Mouse (Mus musculus): Measurements from ENCODE around the gene Gm9844. TPM values are rescaled to one million over a fixed set of nuclear protein-coding genes. Genes with fewer than 3 reads are reported as not detected.
A peak's percentile ranks its signal among the peaks of the same experiment; 100 is the strongest.

Gene Gm9844
- total and polyA plus RNA-seq, 3 experiments, result 0.54 to 0.95 TPM; not detected in 1

GRCm38 (mm10) chr7:24901114-24901513 lies 39.1 kb downstream of the Gm9844 start:
- H3K9me3 ChIP-seq (replicated peaks; ENCODE audit: insufficient read depth, low read length), result no peaks in the 10 kb centered on the region
- H3K27me3 ChIP-seq (ENCODE audit: control insufficient read depth in 1 of 2, insufficient read depth in 2 of 2, low read length in 2 of 2), result no peaks in the 10 kb centered on the region
- H3K4me3 ChIP-seq (ENCODE audit: control insufficient read depth in 1 of 2, insufficient read depth in 1 of 2, low read depth in 2 of 2, low read length in 2 of 2), result no peak overlapping the region
- H3K27ac ChIP-seq (ENCODE audit: control insufficient read depth, low read depth, low read length), result peak overlapping the region; percentile 78
- peaks cover 0 to 30% of the 10 kb centered on the region in 2 experiments; a peak in 2 of 4 replicates for H3K4me1 ChIP-seq (ENCODE audit: control insufficient read depth in 1 of 2, insufficient read depth in 2 of 2, low read length in 2 of 2)
- peaks cover 0 to 19% of the 10 kb centered on the region in 2 experiments; a peak in 3 of 4 replicates for H3K36me3 ChIP-seq (ENCODE audit: control insufficient read depth in 1 of 2, insufficient read depth in 2 of 2, low read length in 2 of 2)
- peaks cover 26% of the 10 kb centered on the region for H3K79me2 ChIP-seq (ENCODE audit: control insufficient read depth, insufficient read depth, low read length, poor library complexity)
- peak; percentile 59 for DNase-seq (ENCODE audit: low read depth, low spot score)
- peak overlapping the region; percentile 13 for H3K9ac ChIP-seq (ENCODE audit: control insufficient read depth, low read depth, low read length, poor library complexity, severe bottlenecking)
- TF ChIP-seq ETS1 (IDR thresholded peaks at IDR 0.05; ENCODE audit: low read depth, low read length), result peak; percentile 54; the same call in 1 of the 2 replicates
- no peak for TF ChIP-seq GATA1 (IDR thresholded peaks at IDR 0.05; ENCODE audit: low read depth, low read length)
- TF ChIP-seq EP300 (IDR thresholded peaks at IDR 0.05; ENCODE audit: low read depth in 1 of 2, low read length in 2 of 2), result 0 out of 4 replicates have a peak, but pooled peaks of 1 of the 2 experiments have one; percentile 15
- TF ChIP-seq BHLHE40 (IDR thresholded peaks at IDR 0.05; ENCODE audit: borderline replicate concordance, low read depth, low read length), result no peak

GRCm38 (mm10) chr7:24901842-24902241 lies 39.8 kb downstream of the Gm9844 start:
- H3K79me2 ChIP-seq (ENCODE audit: control insufficient read depth, insufficient read depth, low read length, poor library complexity), result peaks cover 28% of the 10 kb centered on the region
- H3K27me3 ChIP-seq (ENCODE audit: control insufficient read depth in 1 of 2, insufficient read depth in 2 of 2, low read length in 2 of 2), result no peaks in the 10 kb centered on the region
- H3K4me3 ChIP-seq (ENCODE audit: control insufficient read depth in 1 of 2, insufficient read depth in 1 of 2, low read depth in 2 of 2, low read length in 2 of 2), result peak overlapping the region in 1 of 2 experiments; percentile 57; a peak in 2 of 4 replicates
- H3K36me3 ChIP-seq (ENCODE audit: control insufficient read depth in 1 of 2, insufficient read depth in 2 of 2, low read length in 2 of 2), result peaks cover 0 to 23% of the 10 kb centered on the region in 2 experiments; a peak in 3 of 4 replicates
- DNase-seq (ENCODE audit: low read depth, low spot score), result peak; percentile 88
- TF ChIP-seq EP300 (IDR thresholded peaks at IDR 0.05; ENCODE audit: low read depth in 1 of 2, low read length in 2 of 2), result peak in 1 of 2 experiments; percentile 56; a peak in 2 of 4 replicates
- 0 out of 2 replicates have a peak, but pooled peaks have one; percentile 39 for TF ChIP-seq HCFC1 (IDR thresholded peaks at IDR 0.05; ENCODE audit: low read depth, low read length)
- TF ChIP-seq SMC3 (IDR thresholded peaks at IDR 0.05; ENCODE audit: low read depth, low read length), result no peak
- peak; percentile 9; the same call in 1 of the 2 replicates for TF ChIP-seq BHLHE40 (IDR thresholded peaks at IDR 0.05; ENCODE audit: borderline replicate concordance, low read depth, low read length)
- peak; percentile 66; the same call in 1 of the 2 replicates for TF ChIP-seq MAZ (IDR thresholded peaks at IDR 0.05; ENCODE audit: low read depth, low read length)
- no peak for TF ChIP-seq POLR2AphosphoS2 (IDR thresholded peaks at IDR 0.05; ENCODE audit: low read length)
- TF ChIP-seq CTCF (IDR thresholded peaks at IDR 0.05 in 2 of 3, conservative IDR thresholded peaks at IDR 0.05 in 1 of 3; ENCODE audit: control insufficient read depth in 1 of 3, insufficient read depth in 1 of 3, low read depth in 2 of 3, low read length in 3 of 3, poor library complexity in 1 of 3, severe bottlenecking in 1 of 3), result no peak
- no peak for TF ChIP-seq UBTF (IDR thresholded peaks at IDR 0.05; ENCODE audit: borderline replicate concordance, insufficient read depth, low read depth, low read length)
- TF ChIP-seq GATA1 (IDR thresholded peaks at IDR 0.05; ENCODE audit: low read depth, low read length), result 0 out of 2 replicates have a peak, but pooled peaks have one; percentile 26
- no peak for TF ChIP-seq NELFE (IDR thresholded peaks at IDR 0.05; ENCODE audit: low read depth, low read length)
- no peak for TF ChIP-seq MAFK (IDR thresholded peaks at IDR 0.05; ENCODE audit: borderline replicate concordance, low read depth, low read length)
- no peak for TF ChIP-seq MAX (IDR thresholded peaks at IDR 0.05; ENCODE audit: low read length)
- no peak for TF ChIP-seq ZMIZ1 (IDR thresholded peaks at IDR 0.05; ENCODE audit: low read depth, low read length)
- peak; percentile 50 for TF ChIP-seq SIN3A (IDR thresholded peaks at IDR 0.05; ENCODE audit: low read length)
- no peak for TF ChIP-seq MEF2A (IDR thresholded peaks at IDR 0.05; ENCODE audit: extremely low read depth, insufficient replicate concordance, low read depth, low read length, poor library complexity, severe bottlenecking)
- TF ChIP-seq TBP (IDR thresholded peaks at IDR 0.05; ENCODE audit: low read depth, low read length), result 0 out of 2 replicates have a peak, but pooled peaks have one; percentile 57
- no peak for TF ChIP-seq JUND (IDR thresholded peaks at IDR 0.05; ENCODE audit: low read depth, low read length)
- no peak for TF ChIP-seq POLR2A (IDR thresholded peaks at IDR 0.05; ENCODE audit: control insufficient read depth in 1 of 2, insufficient read depth in 1 of 2, low read depth in 1 of 2, low read length in 2 of 2, poor library complexity in 1 of 2)
- no peak for TF ChIP-seq CHD1 (IDR thresholded peaks at IDR 0.05; ENCODE audit: low read depth, low read length)
- peak; percentile 53; the same call in 1 of the 2 replicates for TF ChIP-seq ETS1 (IDR thresholded peaks at IDR 0.05; ENCODE audit: low read depth, low read length)
- TF ChIP-seq ZKSCAN1 (IDR thresholded peaks at IDR 0.05; ENCODE audit: low read depth, low read length), result no peak
- TF ChIP-seq ELF1 (IDR thresholded peaks at IDR 0.05; ENCODE audit: low read depth, low read length), result peak; percentile 42; the same call in 1 of the 2 replicates
- H3K9me3 ChIP-seq (replicated peaks; ENCODE audit: insufficient read depth, low read length), result no peaks in the 10 kb centered on the region
- peak overlapping the region; percentile 97 for H3K9ac ChIP-seq (ENCODE audit: control insufficient read depth, low read depth, low read length, poor library complexity, severe bottlenecking)
- H3K27ac ChIP-seq (ENCODE audit: control insufficient read depth, low read depth, low read length), result peak overlapping the region; percentile 99
- H3K4me1 ChIP-seq (ENCODE audit: control insufficient read depth in 1 of 2, insufficient read depth in 2 of 2, low read length in 2 of 2), result peaks cover 0 to 37% of the 10 kb centered on the region in 2 experiments; a peak in 2 of 4 replicates
